Mouse (Mus musculus) lung, postnatal 10 days (tissue): ENCODE results near the gene Trub1.

ENCODE experiments used
- DNase-seq: peaks from one replicate; pipeline ENCODE4 v3.0.0; 2021

Gene Trub1

DNA sequence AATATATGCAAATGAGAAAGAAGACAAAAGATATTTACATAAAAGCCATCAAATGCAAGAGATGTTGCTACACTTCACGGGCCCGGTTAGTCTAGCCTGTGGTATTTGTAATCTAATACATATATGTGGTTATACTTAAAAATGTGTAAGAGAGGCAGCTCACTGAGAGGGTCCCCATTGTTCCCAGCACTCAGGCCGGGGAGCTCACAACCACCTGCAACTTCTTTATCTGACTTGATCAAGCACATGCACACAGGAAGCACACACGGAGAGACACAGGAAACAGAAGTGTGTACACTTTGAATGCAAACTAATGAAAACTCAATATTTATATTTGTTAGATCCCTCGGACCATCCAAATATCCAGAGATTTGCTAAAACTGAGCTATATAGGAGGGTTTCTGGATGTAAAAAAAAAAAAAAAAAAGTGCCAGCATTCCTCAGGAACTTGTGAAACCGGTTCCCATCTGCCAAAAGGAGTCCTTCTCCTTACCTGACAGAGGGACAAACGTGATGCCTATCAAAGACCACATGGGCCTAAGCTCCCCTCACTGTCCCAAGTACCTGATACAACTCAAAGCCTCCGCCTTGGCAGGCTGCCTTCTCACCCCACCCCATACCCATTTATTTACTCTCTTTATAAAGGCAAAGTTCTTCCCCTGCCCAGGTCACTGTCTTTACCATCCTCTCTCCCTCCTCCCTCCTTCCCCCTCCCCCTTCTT lies 9.6 kb upstream of the Trub1 start:
- no peak for DNase-seq

DNA sequence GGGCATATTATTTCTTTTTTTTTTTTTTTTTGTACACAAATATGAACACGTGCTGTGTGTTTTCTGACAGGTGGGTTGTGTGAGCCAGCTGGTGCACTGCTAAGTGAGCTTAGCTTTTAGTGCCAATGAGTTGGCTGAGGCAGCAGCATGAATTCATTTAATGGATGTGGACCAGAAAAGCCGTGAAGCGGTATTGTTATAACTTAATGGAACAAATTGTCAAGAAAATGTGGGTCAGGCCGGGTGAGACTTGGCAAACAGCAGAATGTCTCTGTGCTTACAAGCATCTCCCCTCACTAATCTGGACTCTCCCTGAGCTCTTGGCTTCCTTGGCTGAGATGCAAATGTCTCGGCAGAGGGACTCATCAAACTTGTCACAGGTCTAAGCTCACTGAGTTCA lies 7.7 kb upstream of the Trub1 start:
- DNase-seq: peak; percentile 59

DNA sequence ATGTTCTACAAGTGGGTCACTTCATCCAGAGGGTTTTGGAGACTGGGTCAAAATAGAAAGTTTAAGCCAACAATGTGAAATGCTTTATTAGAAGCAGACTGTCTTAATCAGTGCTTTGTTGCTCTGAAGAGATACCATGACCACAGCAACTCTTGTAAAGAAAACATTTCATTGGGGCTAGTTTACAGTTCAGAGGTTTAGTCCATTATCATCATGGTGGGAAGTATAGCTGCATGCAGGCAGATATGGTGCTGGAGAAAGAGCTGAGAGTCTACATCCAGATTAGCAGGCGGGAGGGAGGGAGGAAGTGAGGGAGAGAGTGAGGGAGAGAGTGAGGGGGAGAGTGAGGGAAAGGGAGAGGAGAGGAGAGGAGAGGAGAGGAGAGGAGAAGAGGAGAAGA lies 1.9 kb upstream of the Trub1 start:
- no peak for DNase-seq

DNA sequence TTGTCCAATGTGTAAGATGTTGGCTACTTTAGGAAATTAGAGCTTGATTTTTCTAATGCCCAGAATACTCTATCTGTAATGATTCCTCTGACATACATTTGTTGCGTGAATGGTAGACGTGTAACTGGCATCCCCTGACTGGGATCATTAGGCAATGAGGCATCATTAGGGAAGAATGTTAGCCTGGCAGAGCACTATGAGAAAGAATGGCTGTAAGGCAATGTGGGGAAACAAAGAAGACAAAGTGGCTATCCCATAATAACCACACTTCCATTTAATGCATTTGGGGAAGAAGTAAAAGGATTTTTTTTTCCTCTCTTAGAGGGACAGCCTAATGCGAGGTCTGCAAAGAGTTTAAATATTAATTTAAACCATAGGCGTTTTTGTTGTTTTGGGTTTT lies 950 bp upstream of the Trub1 start:
- DNase-seq: no peak

DNA sequence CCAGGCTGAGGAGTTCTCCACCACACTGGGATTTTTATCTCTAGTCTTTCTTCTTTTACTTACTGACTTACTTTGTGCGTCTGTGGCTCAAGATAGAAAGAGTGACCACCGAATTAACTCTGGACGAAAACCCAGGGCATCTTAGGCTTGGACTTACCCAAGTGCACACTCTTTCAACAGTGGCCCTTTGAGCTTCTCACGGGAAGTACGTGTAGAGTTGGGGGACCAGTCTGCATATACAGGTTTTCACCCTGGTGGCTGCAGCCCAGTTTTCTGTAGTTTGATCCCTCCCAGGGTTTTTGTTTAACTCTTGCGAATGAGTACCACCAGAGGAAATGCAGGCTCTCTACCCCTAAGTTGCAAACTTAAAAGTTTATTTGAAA lies 497 bp downstream of the Trub1 start:
- no peak for DNase-seq

DNA sequence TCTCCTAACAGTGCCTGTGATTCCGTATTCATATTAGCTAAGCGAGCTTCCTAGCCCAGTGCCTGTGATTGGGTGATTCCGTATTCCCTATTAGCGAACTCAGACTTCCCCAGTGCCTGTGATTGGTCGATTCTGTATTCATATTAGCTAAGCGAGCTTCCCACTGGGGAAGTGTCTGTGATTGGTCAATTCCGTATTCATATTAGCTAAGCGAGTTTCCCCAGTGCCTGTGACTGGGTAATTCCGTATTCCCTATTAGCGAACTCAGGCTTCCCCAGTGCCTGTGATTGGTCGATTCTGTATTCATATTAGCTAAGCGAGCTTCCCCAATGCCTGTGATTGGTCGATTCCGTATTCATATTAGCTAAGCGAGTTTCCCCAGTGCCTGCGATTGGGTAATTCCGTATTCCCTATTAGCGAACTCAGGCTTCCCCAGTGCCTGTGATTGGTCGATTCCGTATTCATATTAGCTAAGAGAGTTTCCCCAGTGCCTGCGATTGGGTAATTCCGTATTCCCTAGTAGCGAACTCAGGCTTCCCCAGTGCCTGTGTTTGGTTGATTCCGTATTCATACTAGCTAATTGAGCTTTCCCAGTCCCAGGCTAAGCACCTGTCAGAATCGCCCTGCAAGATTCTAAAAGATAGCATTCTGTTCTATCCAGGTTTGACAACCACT lies 2.7 kb downstream of the Trub1 start:
- no peak for DNase-seq

DNA sequence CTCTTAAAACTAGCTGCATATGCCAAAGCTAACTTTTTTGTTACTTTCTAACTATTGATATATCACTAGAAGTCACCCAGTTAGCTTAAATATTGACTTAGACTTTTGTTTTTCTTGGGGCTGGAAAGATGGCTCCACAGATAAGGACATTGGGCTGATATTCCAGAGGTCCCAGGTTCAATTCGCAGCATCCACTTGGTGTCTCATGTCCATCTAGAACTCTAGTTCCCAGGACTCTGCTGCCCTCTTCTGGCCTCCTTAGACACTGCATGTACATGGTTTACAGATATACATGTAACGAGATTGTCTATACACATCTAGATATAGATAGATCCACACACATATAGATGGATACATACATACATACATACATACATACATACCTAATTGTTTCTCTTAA lies 4.4 kb downstream of the Trub1 start:
- peak; percentile 60 for DNase-seq

DNA sequence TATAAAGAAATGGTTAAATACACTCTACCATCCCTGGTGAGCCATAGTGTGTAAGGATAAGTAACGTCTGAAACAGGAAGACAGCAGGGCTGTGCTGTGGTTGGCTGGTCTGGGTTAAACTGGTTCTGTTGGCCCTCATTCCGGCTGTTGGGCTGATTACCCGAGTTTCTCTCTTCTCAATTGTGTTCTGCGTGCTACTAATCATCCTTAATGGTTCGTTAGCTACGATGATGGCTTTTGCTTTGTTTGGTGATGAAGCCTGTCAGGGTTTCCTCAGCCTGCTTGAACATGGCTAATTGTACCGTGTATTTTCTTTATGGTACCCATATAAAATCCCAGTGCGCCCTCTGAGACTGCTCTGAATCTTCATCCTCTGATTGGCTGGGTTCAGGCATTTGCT lies 11.0 kb downstream of the Trub1 start:
- DNase-seq: no peak

DNA sequence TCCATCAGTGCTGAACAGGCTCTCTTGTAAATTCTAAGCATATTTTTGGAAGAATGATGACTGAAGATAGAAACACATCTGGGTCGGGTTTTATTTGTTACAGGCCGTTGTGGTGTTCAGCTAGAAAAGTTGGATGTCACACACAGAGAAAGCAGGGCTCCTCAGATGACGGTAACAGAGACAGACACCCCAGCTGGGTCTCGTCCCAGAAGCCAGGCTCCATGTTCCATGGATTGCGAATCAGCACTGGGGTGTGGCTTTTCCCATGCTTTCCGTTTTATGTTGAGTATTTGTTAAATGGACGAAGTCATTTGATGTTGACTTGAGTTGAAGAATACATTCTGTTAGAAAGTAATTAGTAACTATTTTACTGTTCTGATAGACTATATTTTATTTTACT lies 13.0 kb downstream of the Trub1 start:
- DNase-seq: no peak

DNA sequence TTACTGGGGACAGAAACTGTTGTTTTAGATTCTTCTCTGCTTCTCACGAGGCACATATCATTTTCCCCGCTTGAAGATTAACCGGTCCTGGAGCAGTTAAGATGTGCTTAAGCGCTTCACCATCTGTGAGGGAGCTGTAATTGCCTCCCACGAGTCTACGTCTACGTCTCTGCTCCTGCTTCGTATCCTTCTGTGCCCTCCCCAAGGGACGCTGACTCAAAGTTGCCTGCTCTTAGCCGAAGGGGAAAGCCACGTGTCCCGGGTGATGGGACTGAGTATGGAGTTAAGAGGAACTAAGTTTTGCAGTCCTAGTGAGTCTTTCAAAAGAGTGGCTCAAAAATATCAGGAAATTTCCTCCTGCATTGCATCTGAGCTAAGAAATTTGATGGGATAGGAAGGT lies 18.3 kb downstream of the Trub1 start:
- no peak for DNase-seq

DNA sequence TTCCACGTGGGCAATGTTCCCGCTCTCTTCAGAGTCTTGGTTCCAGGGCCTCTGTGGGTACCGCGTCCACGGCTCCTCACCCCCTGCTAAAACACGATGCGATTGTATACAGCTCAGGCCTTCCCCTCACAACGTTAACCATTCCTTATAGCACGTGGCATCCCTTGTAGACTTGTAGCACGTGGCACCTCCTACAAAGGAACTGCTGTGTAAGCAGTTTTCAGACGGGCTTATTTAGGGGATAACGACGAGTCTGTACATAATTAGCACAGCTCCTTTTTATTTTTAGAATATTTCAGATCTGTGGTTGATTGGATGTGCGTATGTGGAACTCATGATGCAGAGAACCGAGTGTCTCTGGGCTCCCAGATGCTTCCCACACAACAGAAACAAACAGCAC lies 19.5 kb downstream of the Trub1 start:
- DNase-seq: no peak

DNA sequence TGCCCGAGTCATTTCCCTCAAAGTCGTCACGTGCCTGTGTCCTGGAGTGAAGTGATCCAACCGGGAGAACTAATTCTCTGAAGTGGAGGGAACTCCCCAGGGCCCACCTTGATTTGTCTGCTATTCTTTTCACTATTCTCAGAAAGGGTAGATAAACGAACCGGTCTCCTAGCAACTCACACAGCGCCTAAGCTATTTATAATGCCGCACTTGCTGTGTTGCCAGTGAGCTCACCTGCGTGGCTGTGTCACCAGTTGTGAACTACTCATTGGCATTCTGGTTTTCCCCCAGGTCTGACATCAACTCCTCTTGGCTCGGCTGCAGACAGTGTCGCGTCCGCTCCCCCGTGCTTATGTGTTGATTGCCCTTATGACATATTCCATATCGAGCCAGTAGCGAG lies 20.6 kb downstream of the Trub1 start:
- DNase-seq: no peak

DNA sequence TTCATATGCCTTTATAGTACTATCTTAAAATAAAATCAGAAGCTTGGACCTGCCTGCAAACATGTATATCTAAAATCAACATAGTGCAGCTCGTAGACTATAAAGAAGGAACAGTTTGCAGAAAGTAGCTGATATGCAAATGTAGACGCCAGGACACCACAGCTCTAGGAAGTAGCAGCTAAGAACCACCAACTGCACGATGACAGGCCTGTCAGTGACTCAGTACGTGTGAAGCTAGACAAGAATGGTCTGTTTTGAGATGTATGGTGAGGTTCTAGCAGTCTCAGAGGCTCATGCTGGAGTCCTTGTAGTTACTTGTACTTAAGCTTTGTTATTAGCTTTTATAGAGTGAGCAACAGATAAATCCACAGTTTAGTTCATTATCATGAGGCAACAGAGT lies 22.6 kb downstream of the Trub1 start:
- no peak for DNase-seq

DNA sequence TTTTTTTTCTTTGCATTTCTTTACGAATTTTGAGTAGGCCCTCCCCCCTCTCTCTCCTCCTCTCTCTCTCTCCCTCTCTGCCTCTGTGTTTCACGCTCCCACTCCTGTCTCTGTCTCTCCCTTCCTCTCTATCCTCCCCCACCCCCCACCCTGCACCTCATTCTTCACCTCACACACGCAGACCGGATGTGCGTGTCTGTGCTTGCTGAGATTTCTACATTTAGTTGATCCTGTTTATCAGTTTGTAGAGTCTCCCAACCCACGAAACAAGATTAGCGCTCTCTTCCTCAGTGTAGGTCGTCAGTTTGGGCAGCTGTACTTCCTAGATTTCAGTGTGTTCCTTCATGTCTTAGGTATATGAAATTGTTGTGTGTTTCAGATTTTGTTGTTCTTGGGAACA lies 24.6 kb downstream of the Trub1 start:
- no peak for DNase-seq

DNA sequence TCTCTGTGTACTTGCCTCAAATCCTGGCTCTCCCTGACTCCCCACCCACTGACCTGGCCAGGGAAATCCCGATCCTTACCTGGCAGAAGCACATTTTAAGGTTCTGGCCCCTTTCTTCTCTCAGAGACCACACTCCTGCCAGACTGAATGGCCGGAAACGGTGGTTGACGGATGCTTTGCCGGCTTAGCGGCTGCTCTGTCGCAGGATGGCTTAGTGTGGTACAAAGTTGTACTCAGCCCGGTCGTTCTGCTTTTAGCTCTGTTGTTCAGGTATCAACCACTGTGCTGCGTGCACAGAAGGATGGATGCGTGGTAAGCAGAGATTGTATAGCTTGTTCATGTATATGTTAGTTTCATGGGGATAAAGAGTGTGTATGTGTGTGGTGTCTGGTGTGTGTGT lies 25.3 kb downstream of the Trub1 start:
- no peak for DNase-seq

DNA sequence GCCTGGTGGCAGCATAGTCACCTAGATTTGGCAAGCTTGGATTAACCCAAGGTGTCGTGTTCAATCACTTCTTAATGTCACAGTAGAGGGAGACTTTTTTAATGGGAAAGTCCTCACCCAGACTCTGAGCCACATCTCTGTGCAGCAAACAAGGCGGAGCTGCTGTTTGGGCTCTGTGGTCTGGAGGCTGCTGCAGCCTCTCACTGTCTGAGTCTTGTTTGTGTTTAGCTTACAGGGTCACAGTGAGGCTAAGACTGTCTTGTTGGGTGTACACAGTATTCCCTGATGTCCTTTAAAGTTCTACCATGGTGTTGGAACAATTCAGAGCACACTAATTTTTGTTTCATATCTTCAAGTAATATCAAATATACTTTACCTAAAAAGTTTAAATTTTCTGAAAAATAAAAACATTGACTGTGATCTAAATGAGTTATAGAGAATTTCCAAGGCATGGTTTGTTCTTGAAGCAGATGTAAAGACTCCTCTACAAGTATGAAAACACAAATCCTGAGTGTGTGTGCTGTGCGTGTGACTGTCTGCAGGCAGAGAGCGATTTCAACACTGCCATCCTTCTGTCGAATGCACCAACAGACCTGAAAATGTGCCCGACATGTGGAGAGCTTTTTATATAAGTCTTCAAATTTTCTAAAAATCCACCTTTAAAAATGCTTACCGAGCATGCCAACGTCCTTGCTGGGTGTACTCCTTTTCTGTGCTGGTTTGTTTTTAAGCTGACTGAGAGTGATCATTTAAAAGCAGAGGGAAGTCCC lies 27.4 kb downstream of the Trub1 start:
- DNase-seq: no peak

DNA sequence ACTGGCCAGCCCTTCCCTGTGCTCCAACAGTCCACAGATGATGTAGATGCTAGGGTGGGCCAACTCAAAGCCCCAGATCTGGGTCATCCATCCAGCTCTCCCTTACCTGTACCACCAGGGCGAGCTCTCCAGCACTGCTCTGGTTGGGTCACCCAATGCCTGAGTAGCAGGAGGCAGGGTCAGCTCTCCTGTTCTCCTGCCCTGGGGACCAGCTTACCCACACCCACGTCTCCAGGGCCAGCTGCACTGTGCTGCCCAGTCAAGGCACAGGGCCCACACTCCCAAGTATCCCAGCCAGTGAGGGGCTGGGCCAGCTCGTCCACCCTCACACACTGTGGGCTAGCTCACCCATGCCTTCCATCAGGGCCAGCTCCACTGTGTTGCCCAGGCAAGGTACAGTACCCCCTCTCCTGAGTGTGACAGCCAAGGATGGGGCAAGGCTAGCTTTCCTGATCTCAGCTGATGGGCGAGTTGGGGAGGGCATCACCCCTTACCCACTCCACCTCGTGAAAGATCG lies 29.1 kb downstream of the Trub1 start:
- no peak for DNase-seq

DNA sequence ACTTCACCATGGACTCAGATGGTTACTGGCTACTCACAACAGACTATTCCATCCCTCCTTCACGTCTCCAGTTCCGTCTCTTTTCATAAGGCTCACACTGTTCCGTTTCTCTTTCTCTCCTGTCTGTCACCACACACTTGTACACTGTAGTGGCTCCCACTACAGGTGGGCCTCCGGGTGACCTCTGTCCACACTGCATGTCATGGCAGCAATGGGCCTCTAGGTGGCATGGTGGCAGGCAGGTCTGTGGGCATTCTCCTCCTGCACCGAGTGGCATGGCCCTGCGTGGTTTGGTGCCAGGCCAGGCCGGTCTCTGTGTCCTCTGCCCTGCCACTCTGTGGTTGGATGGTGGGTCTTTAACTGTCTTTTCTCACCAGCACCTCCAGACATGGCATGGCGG lies 30.1 kb downstream of the Trub1 start:
- DNase-seq: peak; percentile 80

DNA sequence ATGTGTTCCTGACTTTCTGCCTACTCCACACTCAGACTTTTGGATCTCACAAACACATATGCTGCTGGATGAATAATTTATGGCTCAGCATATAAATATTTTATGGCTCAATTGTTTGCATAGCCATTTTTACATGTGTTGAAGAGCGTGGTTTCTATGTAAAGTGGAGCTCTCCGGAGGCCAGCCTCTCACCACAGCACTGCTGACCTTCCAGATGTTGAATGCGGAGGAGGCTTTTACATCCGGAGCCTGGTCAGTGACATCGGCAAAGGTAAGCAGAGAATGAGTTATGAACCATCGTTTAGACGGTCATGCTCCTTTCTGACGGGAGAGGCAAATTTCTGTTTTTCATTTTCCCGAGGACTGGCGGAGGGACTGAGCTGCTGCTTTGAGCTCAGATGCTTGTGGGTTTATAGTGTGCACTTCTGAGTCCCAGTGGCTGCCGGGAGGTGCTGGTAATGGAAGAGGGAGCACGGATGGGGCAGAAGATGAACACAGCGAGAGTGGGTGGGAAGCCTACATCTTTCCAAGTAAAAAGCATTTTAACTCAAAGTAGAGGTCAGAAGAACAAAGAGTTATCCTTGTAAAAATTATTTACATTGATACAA lies 34.4 kb downstream of the Trub1 start:
- no peak for DNase-seq

DNA sequence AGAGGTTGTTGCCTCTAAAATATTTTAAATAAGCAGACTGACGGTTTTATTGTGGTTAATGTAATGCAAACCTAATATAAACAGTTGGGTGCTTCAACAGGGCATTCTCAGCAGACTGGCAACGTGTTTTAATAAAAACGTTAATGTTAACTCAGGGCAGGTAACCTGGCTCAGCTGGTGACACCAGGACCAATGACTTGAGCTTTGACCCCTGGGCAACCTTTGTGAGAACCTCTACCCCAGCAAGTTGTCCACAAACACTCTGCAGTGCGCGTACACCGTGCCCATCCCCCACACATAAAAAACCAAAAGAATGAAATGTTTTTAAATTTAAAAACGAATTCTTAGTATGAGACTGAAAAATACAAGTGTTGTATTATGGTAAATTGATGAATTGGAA lies 36.8 kb downstream of the Trub1 start:
- DNase-seq: no peak

DNA sequence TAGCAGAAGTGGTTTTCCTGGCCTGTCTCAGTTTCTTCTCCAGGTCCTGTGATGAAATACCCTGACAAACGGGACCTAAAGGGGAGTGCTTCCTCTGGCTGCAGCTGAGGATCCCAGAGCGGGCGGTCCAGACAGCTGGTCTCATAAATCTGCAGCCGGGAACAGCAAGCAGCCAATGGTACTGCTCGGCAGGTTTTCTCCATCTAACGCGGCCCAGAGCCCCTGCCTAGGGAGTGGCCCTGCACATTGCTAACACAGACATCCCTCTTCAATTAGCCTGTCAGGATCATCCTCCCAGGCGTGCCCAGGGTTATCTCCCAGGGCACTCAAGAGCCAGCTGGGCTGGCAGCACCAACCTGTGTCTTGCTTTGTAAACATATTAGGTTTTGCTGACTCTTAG lies 38.3 kb downstream of the Trub1 start:
- DNase-seq: no peak

DNA sequence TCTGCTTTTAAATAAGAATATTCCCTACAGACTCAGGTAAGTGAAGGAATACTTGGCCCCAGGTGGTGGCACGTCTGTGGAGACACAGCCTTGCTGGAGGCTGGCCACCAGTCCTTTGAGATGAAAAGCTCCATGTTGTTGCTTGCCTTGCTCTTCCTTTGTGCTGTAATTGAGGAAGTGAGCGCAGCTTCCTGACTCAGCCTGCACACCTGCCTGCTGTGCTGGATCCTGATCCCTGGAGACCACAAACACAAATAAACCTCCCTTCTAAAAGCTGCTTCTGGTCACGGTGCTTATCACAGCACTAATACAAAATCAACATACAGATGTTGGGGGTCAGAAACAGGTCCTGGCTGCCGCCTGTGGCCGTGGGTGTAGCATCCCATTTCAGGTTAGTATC lies 41.3 kb downstream of the Trub1 start:
- DNase-seq: no peak

DNA sequence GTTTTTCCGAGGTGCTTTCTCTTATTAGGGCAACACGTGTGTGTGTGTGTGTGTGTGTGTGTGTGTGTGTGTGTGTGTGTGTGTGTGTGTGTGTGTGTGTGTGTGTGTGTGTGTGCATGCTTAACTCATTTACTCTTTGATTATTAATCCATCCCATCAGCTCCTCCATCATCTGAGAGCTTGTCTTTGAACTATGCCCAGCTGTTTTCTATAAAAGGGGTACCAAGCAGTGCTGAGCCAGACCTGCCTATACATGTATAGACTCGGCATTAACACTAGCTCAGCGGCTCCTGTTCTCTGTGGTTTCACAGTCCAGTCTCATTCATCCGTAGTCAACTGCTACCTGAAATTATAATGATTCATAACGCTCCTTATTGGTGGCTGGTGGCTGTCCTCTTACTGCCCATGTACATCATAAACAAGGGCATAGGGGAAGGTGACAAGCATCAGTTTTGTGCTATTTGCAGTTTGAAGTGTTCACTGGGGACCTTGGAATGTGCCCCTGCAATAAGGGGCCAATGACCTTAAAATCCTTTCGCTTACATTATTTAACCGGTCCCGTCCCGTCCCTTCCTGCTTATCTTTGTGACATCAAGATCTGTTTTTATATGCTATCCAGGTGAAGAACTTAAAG lies 45.5 kb downstream of the Trub1 start:
- no peak for DNase-seq
